Mouse (Mus musculus) midbrain, embryonic 14.5 days (tissue): ENCODE data around the gene Edn3. TPM values are rescaled to one million over a fixed set of nuclear protein-coding genes. Genes with fewer than 3 reads are reported as not detected.

ENCODE experiments used
- ATAC-seq: fragments of 200-750 bp; cut with Nextera tagmentation; 2 replicates; pipeline ENCODE4 v1.8.0; 2017; ENCODE audit warnings: moderate number of reproducible peaks, moderate library complexity; ENCODE audit not compliant: low FRiP score, low TSS enrichment
- DNase-seq: peaks from one replicate; pipeline ENCODE4 v3.0.0-alpha.2; 2015
- H3K27ac ChIP-seq: fragments of 300-500 bp; sonication (generic); replicated peaks from 2 replicates; pipeline ENCODE4 v1.5.1; 2014; ENCODE audit warnings: mild to moderate bottlenecking, low read depth, low read length, moderate library complexity
- H3K27me3 ChIP-seq: fragments of 300-500 bp; sonication (generic); 2 replicates; pipeline ENCODE4 v1.6.1; 2014; ENCODE audit warnings: low read length, control low read depth, mixed read lengths; ENCODE audit not compliant: control insufficient read depth, insufficient read depth
- H3K36me3 ChIP-seq: fragments of 300-500 bp; sonication (generic); 2 replicates; pipeline ENCODE4 v1.6.1; 2014; ENCODE audit warnings: low read length, control low read depth; ENCODE audit not compliant: control insufficient read depth, insufficient read depth
- H3K4me1 ChIP-seq: fragments of 300-500 bp; sonication (generic); 2 replicates; pipeline ENCODE4 v1.6.1; 2014; ENCODE audit warnings: mild to moderate bottlenecking, antibody characterized with exemption, low read length, control low read depth; ENCODE audit not compliant: control insufficient read depth, insufficient read depth
- H3K4me2 ChIP-seq: fragments of 300-500 bp; sonication (generic); 2 replicates; pipeline ENCODE4 v1.6.1; 2014; ENCODE audit warnings: mild to moderate bottlenecking, low read length, moderate library complexity
- H3K4me3 ChIP-seq: fragments of 300-500 bp; sonication (generic); replicated peaks from 2 replicates; pipeline ENCODE4 v1.5.1; 2014; ENCODE audit warnings: low read depth, low read length
- H3K9ac ChIP-seq: fragments of 300-500 bp; sonication (generic); replicated peaks from 2 replicates; pipeline ENCODE4 v1.6.1; 2014; ENCODE audit warnings: mild to moderate bottlenecking, low read length, moderate library complexity
- H3K9me3 ChIP-seq: fragments of 300-500 bp; sonication (generic); 2 replicates; pipeline ENCODE4 v1.6.1; 2016; ENCODE audit warnings: low read length, control low read depth, mixed read lengths; ENCODE audit not compliant: control insufficient read depth
- WGBS: fragments of 180-500 bp; shearing (Covaris S2); extraction: QIAGEN DNeasy Blood & Tissue Kit; methylation state at CpG from one replicate; pipeline ENCODE4 v1.1.7; 2014; 5-methylcytosine and 5-hydroxymethylcytosine counted together
- polyA plus RNA-seq: library from polyadenylated mRNA; unstranded; fragments of >200 nt; fragmentation: Nextera tagmentation; extraction: Ambion mirVana; gene quantifications from 2 replicates; pipeline ENCODE4 v1.2.1, GENCODE M21; 2014

The Edn3 gene
- polyA plus RNA-seq = 0.11 and 7.6 TPM in 2 replicates

DNA sequence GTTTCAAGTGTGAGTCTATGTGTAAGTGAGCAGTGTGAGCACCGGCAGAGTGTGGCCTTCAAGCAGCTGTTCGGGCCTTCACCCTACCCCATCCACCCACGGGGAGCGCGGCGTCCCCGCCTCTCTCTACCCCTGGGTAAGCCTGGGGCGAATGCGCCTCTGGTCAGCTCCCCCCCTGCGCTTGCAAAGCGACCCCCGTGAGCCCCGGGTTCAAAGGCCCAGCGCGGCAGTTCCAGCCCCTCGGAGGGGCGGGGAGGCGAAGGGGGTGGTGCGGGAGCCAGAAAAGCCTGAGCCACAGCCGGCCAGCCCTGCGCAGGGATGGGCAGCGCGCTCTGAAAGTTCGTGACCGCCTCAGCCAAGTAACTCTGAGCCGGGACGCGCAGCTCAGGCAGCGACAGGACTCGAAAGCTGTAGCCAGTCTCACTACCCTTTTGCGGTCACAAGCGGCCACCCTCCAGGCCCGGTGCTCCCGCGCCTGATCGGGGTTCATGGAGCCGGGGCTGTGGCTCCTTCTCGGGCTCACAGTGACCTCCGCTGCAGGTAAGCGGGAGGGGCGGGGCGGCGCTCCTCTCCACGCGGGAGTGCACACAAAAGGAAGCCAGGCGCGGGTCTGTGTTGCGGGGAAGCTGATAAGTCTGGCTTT is at the start of gene Edn3:
Gene Edn3, plus strand, starts transcription at position 141 of the 643 bp plus-strand sequence.
- peak; percentile 25 for DNase-seq
- Histone ChIP-seq H3K9ac (peak within 1 kb of the TSS; percentile 17; the same call in 1 of the 2 replicates), H3K36me3 (no peaks in the 10 kb centered on the region), H3K4me1 (0 out of 2 replicates have a peak, but pooled peaks cover 4% of the 10 kb centered on the region), H3K27ac (no peak within 1 kb of the TSS), H3K4me2 (peak within 1 kb of the TSS; percentile 64), H3K9me3 (no peaks in the 10 kb centered on the region), H3K4me3 (peak within 1 kb of the TSS; percentile 28), H3K27me3 (peaks cover 3% of the 10 kb centered on the region; the same call in 1 of the 2 replicates)
- no peak for ATAC-seq
- under 1% methylated on average over 48 of the region's 48 CpGs for WGBS

DNA sequence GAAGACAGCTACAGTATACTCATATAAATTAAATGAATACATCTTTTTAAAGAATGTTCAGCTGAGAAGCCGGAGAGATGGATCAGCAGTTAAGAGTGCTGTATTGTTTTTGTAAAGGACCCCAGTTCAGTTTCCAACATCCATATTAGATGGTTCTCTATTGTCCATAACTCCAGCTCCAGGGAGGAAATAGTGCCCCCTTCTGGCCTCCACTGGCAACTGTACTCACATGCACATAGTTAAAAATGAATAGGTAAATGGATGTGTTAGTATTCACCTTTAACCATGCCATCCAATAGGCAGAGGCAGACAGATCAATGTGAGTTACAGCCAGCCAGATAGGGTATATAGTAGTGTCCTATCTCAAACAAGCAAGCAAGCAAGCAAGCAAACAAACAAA is 48.4 kb upstream of the Edn3 start:
- Histone ChIP-seq H3K27ac (no peak overlapping the region), H3K4me3 (no peak overlapping the region), H3K4me2 (no peak overlapping the region), H3K9ac (no peak overlapping the region), H3K27me3 (no peaks in the 10 kb centered on the region), H3K9me3 (no peaks in the 10 kb centered on the region), H3K36me3 (no peaks in the 10 kb centered on the region), H3K4me1 (no peaks in the 10 kb centered on the region)
- WGBS = 97% methylated on average over 1 of the region's 1 CpGs
- ATAC-seq = no peak
- no peak for DNase-seq

DNA sequence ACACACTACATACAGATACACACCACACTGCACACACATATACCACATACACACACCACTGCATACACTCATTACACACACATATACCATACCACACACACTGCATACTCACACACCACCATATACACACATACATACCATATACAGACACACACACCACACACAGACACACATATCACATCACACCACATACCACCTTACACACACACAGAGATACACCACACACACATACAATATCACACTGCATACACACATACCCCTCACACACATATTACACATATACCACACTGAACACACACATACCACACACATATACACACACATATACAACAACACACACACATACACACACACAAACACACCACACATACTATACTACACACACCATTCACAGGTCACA is 44.5 kb upstream of the Edn3 start:
- Histone ChIP-seq H3K4me2 (no peak overlapping the region), H3K9ac (no peak overlapping the region), H3K27me3 (no peaks in the 10 kb centered on the region), H3K27ac (no peak overlapping the region), H3K36me3 (no peaks in the 10 kb centered on the region), H3K9me3 (no peaks in the 10 kb centered on the region), H3K4me1 (no peaks in the 10 kb centered on the region), H3K4me3 (no peak overlapping the region)
- DNase-seq (no peak), ATAC-seq (no peak)

DNA sequence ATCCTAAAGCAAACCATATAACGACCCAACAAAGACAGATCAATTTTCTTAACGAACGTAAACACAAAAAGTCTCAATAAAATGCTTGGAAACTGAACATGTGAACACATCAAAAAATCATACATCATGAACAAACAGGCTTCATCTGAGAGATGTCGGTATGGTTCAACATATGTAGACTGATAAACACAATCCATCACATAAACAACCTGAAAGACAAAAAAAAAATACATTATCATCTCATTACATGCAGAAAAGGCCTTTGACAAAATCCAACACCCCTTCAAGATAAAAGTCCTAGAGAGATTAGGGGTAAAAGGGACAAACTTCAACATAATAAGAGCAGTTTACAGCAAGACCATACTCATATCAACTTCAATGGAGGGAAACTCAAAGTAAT is 42.6 kb upstream of the Edn3 start:
- no peak overlapping the region for H3K27ac ChIP-seq
- no peaks in the 10 kb centered on the region for H3K4me1 ChIP-seq
- no peak for DNase-seq
- H3K4me2 ChIP-seq = no peak overlapping the region
- H3K27me3 ChIP-seq = no peaks in the 10 kb centered on the region
- no peak for ATAC-seq
- H3K36me3 ChIP-seq = no peaks in the 10 kb centered on the region
- no peak overlapping the region for H3K9ac ChIP-seq
- WGBS = 93% methylated on average over 4 of the region's 4 CpGs
- H3K9me3 ChIP-seq = no peaks in the 10 kb centered on the region
- no peak overlapping the region for H3K4me3 ChIP-seq

DNA sequence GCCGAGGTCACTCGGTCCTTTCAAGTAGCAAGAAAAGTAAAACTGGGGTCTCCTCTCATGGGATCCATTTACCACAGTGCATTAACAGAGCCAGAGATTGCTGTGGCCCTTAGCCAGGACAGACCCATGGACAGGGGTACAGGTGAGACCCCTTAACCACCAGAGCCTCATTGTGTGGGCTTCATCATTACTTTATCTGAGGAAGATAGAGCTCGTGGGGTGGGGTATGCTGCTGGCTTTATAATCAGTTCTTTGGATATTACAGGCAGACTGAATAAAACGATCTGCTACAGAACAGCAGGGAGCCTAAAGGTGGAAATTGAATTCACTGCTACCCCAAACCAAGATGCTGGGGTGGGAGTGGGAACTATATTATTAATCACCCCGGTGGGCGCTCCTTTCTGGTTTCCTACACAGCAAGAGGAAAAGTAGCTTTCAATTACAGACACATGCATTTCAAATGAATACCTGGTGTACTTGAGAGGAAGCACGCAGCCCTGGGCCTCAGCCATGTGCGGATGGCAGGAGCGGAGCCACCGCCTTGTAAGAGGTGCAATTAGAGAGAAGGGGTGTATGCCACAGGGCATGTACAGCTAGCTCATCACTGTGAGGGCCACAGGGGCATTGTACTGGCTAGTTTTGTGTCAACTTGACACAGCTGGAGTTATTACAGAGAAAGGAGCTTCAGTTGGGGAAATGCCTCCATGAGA is 33.1 kb upstream of the Edn3 start:
- WGBS = 68% methylated on average over 10 of the region's 10 CpGs
- Histone ChIP-seq H3K9ac (no peak overlapping the region), H3K9me3 (no peaks in the 10 kb centered on the region), H3K27ac (0 out of 2 replicates have a peak overlapping the region, but pooled peaks have one; percentile 32), H3K36me3 (no peaks in the 10 kb centered on the region), H3K4me2 (no peak overlapping the region), H3K27me3 (no peaks in the 10 kb centered on the region), H3K4me3 (no peak overlapping the region), H3K4me1 (0 out of 2 replicates have a peak, but pooled peaks cover 9% of the 10 kb centered on the region)
- DNase-seq (peak; percentile 45), ATAC-seq (peak; percentile 17; the same call in 1 of the 2 replicates)

DNA sequence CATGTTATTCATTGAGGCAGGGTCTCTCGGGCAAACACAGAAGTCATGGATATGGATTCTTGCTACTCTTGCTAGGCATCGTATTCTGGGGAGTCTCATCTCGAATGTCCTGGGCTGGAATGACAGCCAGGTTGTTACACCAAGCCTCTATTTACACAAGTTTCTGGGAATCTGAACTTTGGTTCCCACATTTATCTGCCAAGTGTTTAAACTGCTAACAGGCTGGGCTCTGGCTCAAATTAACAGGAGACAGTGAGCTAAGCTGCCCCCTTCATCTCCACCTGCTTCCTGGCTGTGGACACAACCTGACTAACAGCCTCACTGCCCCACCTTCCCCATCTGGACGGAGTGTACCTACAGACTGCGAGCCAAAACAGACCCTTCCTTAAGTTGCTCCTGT is 28.5 kb upstream of the Edn3 start:
- ATAC-seq (no peak), DNase-seq (no peak)
- Histone ChIP-seq H3K4me3 (no peak overlapping the region), H3K4me1 (0 out of 2 replicates have a peak, but pooled peaks cover 4% of the 10 kb centered on the region), H3K27ac (no peak overlapping the region), H3K9me3 (no peaks in the 10 kb centered on the region), H3K27me3 (no peaks in the 10 kb centered on the region), H3K4me2 (no peak overlapping the region), H3K9ac (no peak overlapping the region), H3K36me3 (no peaks in the 10 kb centered on the region)
- WGBS = 91% methylated on average over 5 of the region's 5 CpGs

DNA sequence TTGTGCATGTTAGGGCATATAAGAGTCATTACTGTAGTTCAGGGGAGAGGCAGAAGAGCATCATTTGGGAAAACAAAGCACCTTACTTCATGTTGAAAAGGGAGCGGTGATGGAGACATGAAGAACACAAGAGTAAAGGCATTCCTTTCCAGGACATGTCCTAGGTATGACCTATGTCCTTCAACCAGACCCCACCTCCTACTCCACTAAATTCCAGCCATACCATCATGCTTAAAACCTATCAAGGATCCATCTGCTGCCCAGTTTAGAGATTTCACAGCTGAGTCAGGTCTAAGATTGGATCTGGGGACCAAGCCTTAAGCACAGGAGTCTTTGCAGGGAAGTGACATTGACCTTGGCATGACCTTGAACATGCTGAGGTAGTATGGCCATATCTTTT is 25.1 kb upstream of the Edn3 start:
- Histone ChIP-seq H3K27me3 (no peaks in the 10 kb centered on the region), H3K4me1 (no peaks in the 10 kb centered on the region), H3K27ac (no peak overlapping the region), H3K9me3 (no peaks in the 10 kb centered on the region), H3K9ac (no peak overlapping the region), H3K4me3 (no peak overlapping the region), H3K4me2 (no peak overlapping the region), H3K36me3 (no peaks in the 10 kb centered on the region)
- ATAC-seq (no peak), DNase-seq (no peak)
- 100% methylated on average over 1 of the region's 1 CpGs for WGBS

DNA sequence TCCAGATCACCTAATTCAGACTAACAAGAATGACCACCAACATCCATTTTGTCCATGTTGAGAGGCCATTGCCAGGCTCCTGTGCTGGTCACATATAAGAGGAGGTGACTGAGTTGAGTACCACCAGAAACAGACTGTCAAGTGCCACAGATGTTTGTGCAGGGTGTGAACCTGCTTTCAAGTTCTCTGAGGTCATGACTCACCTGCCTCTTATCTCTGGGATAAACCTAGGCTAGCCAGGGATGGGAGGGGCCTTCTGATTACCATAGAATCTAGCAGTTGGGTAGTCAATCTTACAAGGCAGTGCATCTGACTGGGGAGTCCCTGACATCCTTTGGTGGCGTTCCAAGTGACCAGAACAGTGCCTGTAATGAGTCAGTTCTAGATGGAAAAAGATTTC is 13.2 kb upstream of the Edn3 start:
- H3K4me1 ChIP-seq = no peaks in the 10 kb centered on the region
- H3K9ac ChIP-seq = no peak overlapping the region
- no peaks in the 10 kb centered on the region for H3K27me3 ChIP-seq
- H3K9me3 ChIP-seq = no peaks in the 10 kb centered on the region
- DNase-seq (no peak), ATAC-seq (no peak)
- no peak overlapping the region for H3K4me2 ChIP-seq
- WGBS = 76% methylated on average over 1 of the region's 1 CpGs
- H3K4me3 ChIP-seq = no peak overlapping the region
- H3K36me3 ChIP-seq = no peaks in the 10 kb centered on the region
- no peak overlapping the region for H3K27ac ChIP-seq

DNA sequence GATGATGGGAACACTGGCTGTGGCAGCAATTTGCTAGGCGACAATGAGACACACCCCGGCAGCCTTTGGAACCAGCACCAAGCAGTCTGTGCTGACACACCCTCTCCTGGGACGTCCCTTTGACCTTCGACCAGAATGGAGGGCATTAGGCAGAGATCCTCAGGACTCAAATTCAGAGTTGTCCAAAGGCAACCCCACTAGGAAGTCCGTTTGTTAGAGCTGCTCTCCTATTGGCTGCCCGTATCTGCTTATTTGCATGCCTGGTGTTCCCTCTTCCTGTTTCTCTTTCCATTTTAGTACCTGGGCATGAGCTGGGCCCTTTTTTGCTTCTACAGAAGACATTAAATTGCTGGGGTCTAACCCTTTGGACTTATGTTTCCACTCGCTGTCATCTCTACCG is 12.0 kb upstream of the Edn3 start:
- Histone ChIP-seq H3K4me2 (no peak overlapping the region), H3K9me3 (no peaks in the 10 kb centered on the region), H3K27me3 (no peaks in the 10 kb centered on the region), H3K36me3 (no peaks in the 10 kb centered on the region), H3K4me1 (no peaks in the 10 kb centered on the region), H3K4me3 (no peak overlapping the region), H3K9ac (no peak overlapping the region), H3K27ac (no peak overlapping the region)
- ATAC-seq (no peak), DNase-seq (no peak)
- WGBS = 81% methylated on average over 8 of the region's 8 CpGs
